Mouse (Mus musculus): ENCODE measurements around the gene B230104I21Rik.

DNA sequence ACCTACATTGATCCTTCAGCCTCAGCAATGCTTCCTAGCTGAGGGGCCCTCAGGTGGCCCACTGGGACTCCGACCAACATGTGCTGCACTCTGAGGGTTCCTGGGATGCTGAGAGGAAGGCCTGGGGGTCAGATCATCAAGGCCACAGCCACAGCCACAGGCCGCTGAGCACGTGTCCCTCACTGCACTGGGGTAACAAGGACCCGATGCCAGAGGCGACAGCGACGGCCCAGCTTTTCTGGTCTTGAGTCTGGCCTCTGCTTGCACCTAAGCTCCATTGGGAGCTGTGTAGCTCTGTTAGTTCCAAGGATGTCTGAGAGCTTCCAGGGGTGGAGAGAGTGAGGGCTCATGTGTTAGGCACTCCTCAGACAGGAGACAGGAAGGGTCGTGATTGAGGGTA is 34.9 kb downstream of the B230104I21Rik start:
- TF ChIP-seq CTCF (conservative IDR thresholded peaks at IDR 0.05; ENCODE audit: low read length) = no peak
- TF ChIP-seq NANOG (IDR thresholded peaks at IDR 0.05; ENCODE audit: borderline replicate concordance, low read length) = no peak

All from E14TG2a.4 (cell line).